Mouse (Mus musculus): ENCODE data around the gene Pum1. TPM values are rescaled to one million over a fixed set of nuclear protein-coding genes. Genes with fewer than 3 reads are reported as not detected.

The Pum1 gene
- polyA plus RNA-seq, 1 experiment from 2014 or later = 115 TPM

GRCm38 (mm10) chr4:130773899-130774298, 110.8 kb downstream of the Pum1 start:
- H3K4me2 ChIP-seq (ENCODE audit: low read depth, severe bottlenecking) = no peak overlapping the region
- 90% methylated on average over 4 of the region's 4 CpGs for WGBS
- no peaks in the 10 kb centered on the region for H3K9me3 ChIP-seq (ENCODE audit: control insufficient read depth, low read length)
- H3K27me3 ChIP-seq (ENCODE audit: control insufficient read depth, insufficient read depth, low read length) = no peaks in the 10 kb centered on the region
- H3K36me3 ChIP-seq (ENCODE audit: control insufficient read depth, insufficient read depth, low read length) = peaks cover 36% of the 10 kb centered on the region
- ATAC-seq (ENCODE audit: insufficient number of reproducible peaks, low FRiP score, low TSS enrichment, low read depth) (no peak), DNase-seq (ENCODE audit: low spot score) (no peak)
- H3K27ac ChIP-seq (replicated peaks; ENCODE audit: low read depth, low read length) = no peak overlapping the region
- no peak overlapping the region for H3K4me3 ChIP-seq (ENCODE audit: low read depth, low read length)
- no peaks in the 10 kb centered on the region for H3K4me1 ChIP-seq (ENCODE audit: control insufficient read depth, insufficient read depth, low read length)
- H3K9ac ChIP-seq (ENCODE audit: low read length) = no peak overlapping the region

- WGBS = 92% methylated on average over 4 of the region's 4 CpGs
- Histone ChIP-seq H3K4me2 (ENCODE audit: low read depth, severe bottlenecking) (no peak overlapping the region), H3K4me3 (ENCODE audit: low read depth, low read length) (no peak overlapping the region), H3K27me3 (ENCODE audit: control insufficient read depth, insufficient read depth, low read length) (no peaks in the 10 kb centered on the region), H3K9ac (ENCODE audit: low read length) (no peak overlapping the region), H3K9me3 (ENCODE audit: control insufficient read depth, low read length) (no peaks in the 10 kb centered on the region), H3K27ac (replicated peaks; ENCODE audit: low read depth, low read length) (no peak overlapping the region), H3K36me3 (ENCODE audit: control insufficient read depth, insufficient read depth, low read length) (peaks cover 40% of the 10 kb centered on the region), H3K4me1 (ENCODE audit: control insufficient read depth, insufficient read depth, low read length) (no peaks in the 10 kb centered on the region)
- DNase-seq (ENCODE audit: low spot score) (no peak), ATAC-seq (ENCODE audit: insufficient number of reproducible peaks, low FRiP score, low TSS enrichment, low read depth) (no peak)
These were observed 111.7 kb downstream of the Pum1 start for GRCm38 (mm10) chr4:130774822-130775221.

- Histone ChIP-seq H3K27ac (replicated peaks; ENCODE audit: low read depth, low read length) (no peak overlapping the region), H3K9me3 (ENCODE audit: control insufficient read depth, low read length) (no peaks in the 10 kb centered on the region), H3K4me1 (ENCODE audit: control insufficient read depth, insufficient read depth, low read length) (no peaks in the 10 kb centered on the region), H3K4me2 (ENCODE audit: low read depth, severe bottlenecking) (no peak overlapping the region), H3K27me3 (ENCODE audit: control insufficient read depth, insufficient read depth, low read length) (no peaks in the 10 kb centered on the region), H3K36me3 (ENCODE audit: control insufficient read depth, insufficient read depth, low read length) (peaks cover 36% of the 10 kb centered on the region), H3K4me3 (ENCODE audit: low read depth, low read length) (no peak overlapping the region), H3K9ac (ENCODE audit: low read length) (no peak overlapping the region)
- WGBS = 75% methylated on average over 10 of the region's 10 CpGs
- ATAC-seq (ENCODE audit: insufficient number of reproducible peaks, low FRiP score, low TSS enrichment, low read depth) = no peak
- no peak for DNase-seq (ENCODE audit: low spot score)
These were observed 114.5 kb downstream of the Pum1 start for GRCm38 (mm10) chr4:130777647-130778046.

GRCm38 (mm10) chr4:130779037-130779436, 115.9 kb downstream of the Pum1 start:
- ATAC-seq (ENCODE audit: insufficient number of reproducible peaks, low FRiP score, low TSS enrichment, low read depth) = no peak
- 82% methylated on average over 3 of the region's 3 CpGs for WGBS
- no peaks in the 10 kb centered on the region for H3K4me1 ChIP-seq (ENCODE audit: control insufficient read depth, insufficient read depth, low read length)
- no peak overlapping the region for H3K27ac ChIP-seq (replicated peaks; ENCODE audit: low read depth, low read length)
- H3K27me3 ChIP-seq (ENCODE audit: control insufficient read depth, insufficient read depth, low read length) = no peaks in the 10 kb centered on the region
- H3K4me2 ChIP-seq (ENCODE audit: low read depth, severe bottlenecking) = no peak overlapping the region
- H3K9ac ChIP-seq (ENCODE audit: low read length) = no peak overlapping the region
- no peaks in the 10 kb centered on the region for H3K9me3 ChIP-seq (ENCODE audit: control insufficient read depth, low read length)
- DNase-seq (ENCODE audit: low spot score) = no peak
- H3K36me3 ChIP-seq (ENCODE audit: control insufficient read depth, insufficient read depth, low read length) = peaks cover 25% of the 10 kb centered on the region
- H3K4me3 ChIP-seq (ENCODE audit: low read depth, low read length) = no peak overlapping the region

- Histone ChIP-seq H3K9me3 (ENCODE audit: control insufficient read depth, low read length) (no peaks in the 10 kb centered on the region), H3K27me3 (ENCODE audit: control insufficient read depth, insufficient read depth, low read length) (no peaks in the 10 kb centered on the region), H3K27ac (replicated peaks; ENCODE audit: low read depth, low read length) (no peak overlapping the region; the same call in 1 of the 2 replicates), H3K4me1 (ENCODE audit: control insufficient read depth, insufficient read depth, low read length) (0 out of 2 replicates have a peak, but pooled peaks cover 5% of the 10 kb centered on the region), H3K4me3 (ENCODE audit: low read depth, low read length) (no peak overlapping the region), H3K36me3 (ENCODE audit: control insufficient read depth, insufficient read depth, low read length) (peaks cover 11% of the 10 kb centered on the region; the same call in 1 of the 2 replicates), H3K9ac (ENCODE audit: low read length) (no peak overlapping the region), H3K4me2 (ENCODE audit: low read depth, severe bottlenecking) (no peak overlapping the region)
- ATAC-seq (ENCODE audit: insufficient number of reproducible peaks, low FRiP score, low TSS enrichment, low read depth) (no peak), DNase-seq (ENCODE audit: low spot score) (no peak)
- 96% methylated on average over 2 of the region's 2 CpGs for WGBS
These were observed 119.4 kb downstream of the Pum1 start for GRCm38 (mm10) chr4:130782492-130782891.

GRCm38 (mm10) chr4:130784755-130785154, 121.6 kb downstream of the Pum1 start:
- DNase-seq (ENCODE audit: low spot score) (peak; percentile 77), ATAC-seq (ENCODE audit: insufficient number of reproducible peaks, low FRiP score, low TSS enrichment, low read depth) (no peak)
- H3K36me3 ChIP-seq (ENCODE audit: control insufficient read depth, insufficient read depth, low read length) = peaks cover 5% of the 10 kb centered on the region; the same call in 1 of the 2 replicates
- H3K4me2 ChIP-seq (ENCODE audit: low read depth, severe bottlenecking) = no peak overlapping the region
- H3K4me1 ChIP-seq (ENCODE audit: control insufficient read depth, insufficient read depth, low read length) = 0 out of 2 replicates have a peak, but pooled peaks cover 5% of the 10 kb centered on the region
- H3K27me3 ChIP-seq (ENCODE audit: control insufficient read depth, insufficient read depth, low read length) = no peaks in the 10 kb centered on the region
- 30% methylated on average over 4 of the region's 4 CpGs for WGBS
- no peaks in the 10 kb centered on the region for H3K9me3 ChIP-seq (ENCODE audit: control insufficient read depth, low read length)
- H3K4me3 ChIP-seq (ENCODE audit: low read depth, low read length) = no peak overlapping the region
- H3K27ac ChIP-seq (replicated peaks; ENCODE audit: low read depth, low read length) = 0 out of 2 replicates have a peak overlapping the region, but pooled peaks have one; percentile 21
- H3K9ac ChIP-seq (ENCODE audit: low read length) = no peak overlapping the region

- H3K4me2 ChIP-seq (ENCODE audit: low read depth, severe bottlenecking) = no peak overlapping the region
- no peak overlapping the region for H3K27ac ChIP-seq (replicated peaks; ENCODE audit: low read depth, low read length)
- 78% methylated on average over 5 of the region's 5 CpGs for WGBS
- H3K36me3 ChIP-seq (ENCODE audit: control insufficient read depth, insufficient read depth, low read length) = no peaks in the 10 kb centered on the region
- H3K9me3 ChIP-seq (ENCODE audit: control insufficient read depth, low read length) = no peaks in the 10 kb centered on the region
- H3K4me3 ChIP-seq (ENCODE audit: low read depth, low read length) = no peak overlapping the region
- H3K9ac ChIP-seq (ENCODE audit: low read length) = no peak overlapping the region
- DNase-seq (ENCODE audit: low spot score) = no peak
- peaks cover 9% of the 10 kb centered on the region for H3K4me1 ChIP-seq (ENCODE audit: control insufficient read depth, insufficient read depth, low read length)
- ATAC-seq (ENCODE audit: insufficient number of reproducible peaks, low FRiP score, low TSS enrichment, low read depth) = no peak
- no peaks in the 10 kb centered on the region for H3K27me3 ChIP-seq (ENCODE audit: control insufficient read depth, insufficient read depth, low read length)
These were observed 124.4 kb downstream of the Pum1 start for GRCm38 (mm10) chr4:130787530-130787929.

GRCm38 (mm10) chr4:130790180-130790579, 127.1 kb downstream of the Pum1 start:
- 12% methylated on average over 6 of the region's 6 CpGs for WGBS
- Histone ChIP-seq H3K4me2 (ENCODE audit: low read depth, severe bottlenecking) (no peak overlapping the region), H3K4me3 (ENCODE audit: low read depth, low read length) (no peak overlapping the region), H3K9ac (ENCODE audit: low read length) (no peak overlapping the region), H3K9me3 (ENCODE audit: control insufficient read depth, low read length) (no peaks in the 10 kb centered on the region), H3K36me3 (ENCODE audit: control insufficient read depth, insufficient read depth, low read length) (no peaks in the 10 kb centered on the region), H3K4me1 (ENCODE audit: control insufficient read depth, insufficient read depth, low read length) (peaks cover 14% of the 10 kb centered on the region), H3K27me3 (ENCODE audit: control insufficient read depth, insufficient read depth, low read length) (no peaks in the 10 kb centered on the region), H3K27ac (replicated peaks; ENCODE audit: low read depth, low read length) (no peak overlapping the region)
- DNase-seq (ENCODE audit: low spot score) = peak; percentile 94
- no peak for ATAC-seq (ENCODE audit: insufficient number of reproducible peaks, low FRiP score, low TSS enrichment, low read depth)

- H3K4me1 ChIP-seq (ENCODE audit: control insufficient read depth, insufficient read depth, low read length) = peaks cover 12% of the 10 kb centered on the region
- peak overlapping the region; percentile 94 for H3K4me3 ChIP-seq (ENCODE audit: low read depth, low read length)
- no peaks in the 10 kb centered on the region for H3K9me3 ChIP-seq (ENCODE audit: control insufficient read depth, low read length)
- peak; percentile 67 for DNase-seq (ENCODE audit: low spot score)
- no peak overlapping the region; the same call in 1 of the 2 replicates for H3K27ac ChIP-seq (replicated peaks; ENCODE audit: low read depth, low read length)
- peak overlapping the region; percentile 97 for H3K9ac ChIP-seq (ENCODE audit: low read length)
- WGBS = 5% methylated on average over 19 of the region's 19 CpGs
- no peak for ATAC-seq (ENCODE audit: insufficient number of reproducible peaks, low FRiP score, low TSS enrichment, low read depth)
- peak overlapping the region; percentile 95 for H3K4me2 ChIP-seq (ENCODE audit: low read depth, severe bottlenecking)
- no peaks in the 10 kb centered on the region for H3K27me3 ChIP-seq (ENCODE audit: control insufficient read depth, insufficient read depth, low read length)
- H3K36me3 ChIP-seq (ENCODE audit: control insufficient read depth, insufficient read depth, low read length) = no peaks in the 10 kb centered on the region
These were observed 128.8 kb downstream of the Pum1 start for GRCm38 (mm10) chr4:130791811-130792375.

All from limb, embryonic 11.5 days (tissue).